Mouse (Mus musculus): ENCODE data around the gene Nptn. TPM values are rescaled to one million over a fixed set of nuclear protein-coding genes. Genes with fewer than 3 reads are reported as not detected.
"Not testable (repeated sequence)": the region's sequence is repeated elsewhere in the genome, so short reads cannot be mapped to it uniquely, and the experiment has no call there.

The Nptn gene
- total RNA-seq, 2 experiments from 2014 or later = 103 to 128 TPM

DNA sequence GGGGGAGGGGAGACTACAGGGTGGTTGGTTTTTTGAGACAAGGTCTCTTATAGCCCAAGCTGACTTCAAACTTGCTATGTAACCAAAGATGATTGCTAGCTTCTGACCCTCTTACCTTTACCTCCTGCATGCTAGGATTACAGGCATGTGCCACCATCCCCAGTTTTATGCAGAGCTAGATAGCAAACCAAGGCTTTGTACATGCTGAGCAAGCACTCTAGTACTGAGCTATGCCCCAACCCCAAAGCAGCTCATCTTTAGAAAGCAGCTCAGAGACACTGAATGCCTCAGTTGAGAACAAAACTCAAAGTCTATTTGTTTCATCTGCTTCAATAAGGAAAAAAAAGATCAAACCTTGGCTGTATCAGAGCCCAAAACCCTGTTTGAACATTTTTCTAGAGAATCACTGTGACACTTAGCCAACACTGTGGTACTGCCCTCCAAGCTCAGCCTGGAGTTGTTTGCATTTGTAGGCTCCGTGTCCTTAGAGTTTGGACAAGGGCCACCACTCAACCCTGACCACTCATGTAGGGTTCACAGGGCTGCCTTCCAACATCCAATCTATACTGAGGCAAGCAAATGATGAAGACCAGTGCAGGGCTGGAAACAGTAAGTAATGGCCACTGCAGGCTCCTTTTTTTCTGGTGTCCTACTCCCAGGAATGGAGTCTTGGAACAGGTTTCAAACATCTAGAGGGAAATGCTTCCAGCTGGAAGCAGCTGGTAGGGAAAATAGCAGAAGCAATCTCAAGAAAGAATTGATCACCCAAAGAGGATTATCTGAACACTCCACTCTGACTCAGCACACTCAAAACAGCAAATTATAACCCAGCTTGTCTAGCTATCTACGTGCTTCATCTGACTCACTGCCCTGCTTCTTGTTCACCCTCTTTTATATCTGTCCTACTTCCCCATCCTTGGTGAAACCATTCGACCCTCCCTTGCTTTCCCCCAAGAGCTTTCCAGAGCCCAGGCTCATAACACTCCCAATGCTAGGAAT lies 24.3 kb upstream of the Nptn start:
- DNase-seq (ENCODE audit: low spot score in 2 of 2) = no peak

DNA sequence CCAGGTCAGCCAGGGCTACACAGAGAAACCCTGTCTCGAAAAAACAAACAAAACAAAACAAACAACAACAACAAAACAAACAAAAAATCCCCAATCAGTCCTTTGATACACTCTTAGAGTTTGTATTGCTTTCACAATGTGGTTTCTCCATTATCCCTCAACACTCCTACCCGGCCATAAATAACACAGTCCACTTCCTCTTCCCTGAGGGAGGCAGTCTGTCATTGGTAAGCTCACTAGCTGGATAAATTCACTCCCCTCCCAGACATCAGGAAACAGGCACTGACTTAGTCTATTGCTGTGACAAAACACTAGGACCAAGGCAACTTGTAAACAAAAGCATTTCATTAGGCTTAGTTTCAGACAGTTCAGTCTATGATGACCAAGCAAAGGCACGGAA lies 21.8 kb upstream of the Nptn start:
- DNase-seq (ENCODE audit: low spot score in 2 of 2) = no peak

DNA sequence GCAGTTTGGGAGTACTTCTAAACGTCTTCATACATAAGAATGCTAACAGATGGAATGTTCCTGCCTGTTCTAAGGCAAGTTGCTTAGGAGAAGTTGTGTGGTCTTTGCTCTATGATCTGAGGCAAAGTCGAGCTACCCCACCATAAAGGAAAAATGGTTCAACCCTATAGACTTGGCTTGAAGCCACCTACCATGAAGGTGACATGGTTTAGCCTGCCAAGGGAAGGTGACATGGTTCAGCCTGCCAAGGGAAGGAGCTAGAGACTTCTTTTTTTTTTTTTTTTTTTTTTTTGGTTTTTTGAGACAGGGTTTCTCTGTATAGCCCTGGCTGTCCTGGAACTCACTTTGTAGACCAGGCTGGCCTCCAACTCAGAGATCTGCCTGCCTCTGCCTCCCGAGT lies 16.1 kb upstream of the Nptn start:
- not testable (repeated sequence) for DNase-seq (ENCODE audit: low spot score in 2 of 2)

DNA sequence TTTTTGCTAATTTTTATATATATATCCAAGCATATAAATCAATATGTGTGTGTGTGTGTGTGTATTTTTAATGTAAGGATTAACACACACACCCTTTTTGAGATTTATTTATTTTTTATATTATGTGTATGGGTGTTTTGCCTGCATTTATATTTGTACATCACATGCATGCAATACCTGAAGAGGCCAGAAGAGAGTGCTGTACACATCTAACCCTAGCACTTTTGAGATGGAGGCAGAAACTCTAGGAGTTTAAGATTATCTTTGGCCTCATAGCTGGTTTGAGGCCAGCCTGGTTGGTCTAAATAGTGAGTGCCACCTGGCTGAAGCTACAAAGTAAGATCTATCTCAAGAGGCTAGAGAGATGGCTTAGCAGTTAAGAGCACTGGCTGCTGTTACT lies 14.4 kb upstream of the Nptn start:
- no peak for DNase-seq (ENCODE audit: low spot score in 2 of 2)

DNA sequence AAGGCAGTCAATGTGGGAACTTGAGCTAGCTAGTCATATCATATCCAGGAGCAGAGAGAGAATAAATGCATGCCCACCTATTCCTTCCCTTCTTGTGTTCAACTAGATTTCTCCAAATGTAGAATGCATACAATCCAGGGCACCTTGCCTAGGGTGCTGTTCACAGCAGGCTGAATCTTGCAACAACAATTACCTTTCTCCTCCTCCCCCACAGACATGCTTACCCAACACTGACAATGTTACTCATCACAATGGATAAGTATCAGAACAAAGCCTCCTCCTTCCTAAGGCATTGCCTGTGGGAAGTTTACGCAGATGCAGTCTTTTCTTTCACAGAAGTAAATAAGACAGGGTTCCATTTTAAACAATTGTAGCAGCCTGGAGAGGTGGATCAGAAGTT lies 11.0 kb upstream of the Nptn start:
- no peak for DNase-seq (ENCODE audit: low spot score in 2 of 2)

DNA sequence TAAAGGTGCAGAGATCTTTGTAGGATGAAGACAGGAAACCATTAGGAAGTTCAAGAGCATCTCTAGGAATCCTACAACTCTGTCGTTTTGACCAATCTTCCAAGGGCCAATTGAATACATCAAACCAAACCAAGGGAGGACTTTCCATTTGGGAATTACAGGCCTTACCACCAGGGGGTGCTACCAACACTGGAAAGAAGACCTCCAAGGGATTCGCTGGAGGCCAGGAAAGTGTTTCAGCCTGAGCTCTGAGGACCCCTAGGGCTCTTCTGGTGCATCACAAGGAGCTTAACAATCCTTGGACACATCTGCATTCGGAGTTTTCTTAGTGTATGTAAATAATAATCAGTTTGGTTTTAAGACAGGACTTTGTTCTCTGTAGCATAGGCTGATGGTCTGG lies 3.4 kb upstream of the Nptn start:
- DNase-seq (ENCODE audit: low spot score in 2 of 2) = peak; percentile 74 to 89

DNA sequence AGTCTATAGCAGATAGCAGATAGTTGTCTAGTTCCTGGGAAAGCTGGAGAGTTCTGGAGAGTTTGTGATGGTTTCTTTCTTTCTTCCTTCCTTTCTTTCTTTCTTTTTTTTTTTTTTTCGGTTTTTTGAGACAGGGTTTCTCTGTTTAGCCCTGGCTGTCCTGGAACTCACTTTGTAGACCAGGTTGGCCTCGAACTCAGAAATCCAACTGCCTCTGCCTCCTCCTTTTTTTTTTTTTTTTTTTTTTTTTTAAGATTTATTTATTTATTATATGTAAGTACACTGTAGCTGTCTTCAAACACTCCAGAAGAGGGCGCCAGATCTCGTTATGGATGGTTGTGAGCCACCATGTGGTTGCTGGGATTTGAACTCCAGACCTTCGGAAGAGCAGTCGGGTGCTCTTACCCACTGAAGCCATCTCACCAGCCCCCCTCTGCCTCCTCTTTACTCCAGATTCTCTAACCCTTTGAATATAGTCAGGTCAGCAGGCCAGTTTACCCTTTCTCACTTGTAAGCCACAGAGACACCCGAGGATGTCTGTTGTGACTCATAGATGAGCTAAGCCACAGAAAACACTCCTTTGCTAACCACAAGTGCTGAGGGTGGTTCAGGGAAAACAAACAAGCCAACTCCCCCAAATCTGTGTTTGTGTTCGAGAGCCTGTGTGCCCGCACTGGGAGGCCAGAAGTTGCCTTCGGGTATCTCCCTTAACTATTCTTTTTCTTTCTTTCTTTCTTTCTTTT lies 1.4 kb upstream of the Nptn start:
- not testable (repeated sequence) for DNase-seq (ENCODE audit: low spot score in 2 of 2)

DNA sequence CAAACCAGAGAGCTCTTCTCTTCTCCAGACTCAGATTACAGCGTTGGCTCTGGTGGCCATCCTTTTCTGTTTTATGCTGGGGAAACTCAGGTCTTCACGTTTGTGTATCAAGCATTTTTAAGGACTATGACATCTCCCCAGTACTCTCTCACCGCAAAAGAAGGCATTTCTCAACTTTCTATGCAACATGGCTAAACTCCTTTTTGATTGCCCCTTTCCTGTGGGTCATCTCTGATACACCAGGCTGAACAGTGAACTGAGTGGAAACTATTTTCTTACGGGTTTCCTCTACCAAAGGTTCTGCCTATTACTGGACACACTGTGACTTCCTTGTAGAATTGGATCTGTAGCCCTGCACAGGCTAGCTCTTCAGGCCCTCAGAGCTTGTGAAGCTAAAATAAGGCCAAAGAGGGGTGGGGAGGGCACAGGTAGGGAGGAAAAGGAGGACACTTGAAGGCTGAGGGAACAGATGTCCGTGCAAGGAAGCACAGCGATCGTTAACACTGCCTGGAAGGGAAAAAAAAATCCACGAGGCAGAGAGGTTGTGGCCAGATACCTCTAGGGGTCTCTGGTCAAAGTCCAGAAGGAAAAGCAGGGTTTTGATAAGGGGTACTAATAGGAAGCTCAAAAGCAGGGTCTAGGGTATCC lies 633 bp upstream of the Nptn start:
- no peak for DNase-seq (ENCODE audit: low spot score in 2 of 2)

DNA sequence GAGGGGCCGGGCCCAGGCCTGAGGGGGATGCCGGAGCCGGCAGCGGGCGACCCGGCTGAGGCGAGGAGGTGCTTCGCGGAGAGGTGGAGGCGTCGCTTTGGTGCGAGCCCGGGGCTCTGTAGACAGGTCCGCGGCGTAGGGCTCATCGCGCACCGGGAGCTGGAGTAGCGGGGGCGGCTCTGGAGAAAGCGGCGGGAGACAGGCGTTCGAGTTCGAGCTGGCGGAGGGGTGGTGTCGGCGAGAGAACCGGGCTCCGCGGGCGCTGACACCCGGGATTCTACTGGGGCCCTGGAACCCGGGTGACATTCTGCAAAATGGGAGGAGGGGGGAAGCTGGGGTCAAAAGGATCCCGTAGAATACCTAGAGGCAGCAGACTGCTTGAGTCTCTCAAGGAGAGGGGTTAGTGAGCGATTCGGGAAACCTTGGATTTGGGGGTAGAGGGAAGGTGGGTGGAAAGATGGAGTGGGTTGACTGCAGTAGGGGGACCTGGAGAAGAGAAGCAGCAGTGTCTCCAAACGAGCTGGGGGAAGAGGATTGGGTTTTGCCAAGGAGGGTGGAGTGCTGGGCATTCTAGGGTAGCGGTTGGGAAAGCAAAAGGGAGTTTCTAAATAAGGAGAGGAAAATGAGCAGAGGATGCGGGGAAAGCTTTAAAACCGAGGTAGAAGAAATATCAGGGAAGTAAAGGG lies 684 bp downstream of the Nptn start:
- peak; percentile 41 to 63 for DNase-seq (ENCODE audit: low spot score in 2 of 2)

DNA sequence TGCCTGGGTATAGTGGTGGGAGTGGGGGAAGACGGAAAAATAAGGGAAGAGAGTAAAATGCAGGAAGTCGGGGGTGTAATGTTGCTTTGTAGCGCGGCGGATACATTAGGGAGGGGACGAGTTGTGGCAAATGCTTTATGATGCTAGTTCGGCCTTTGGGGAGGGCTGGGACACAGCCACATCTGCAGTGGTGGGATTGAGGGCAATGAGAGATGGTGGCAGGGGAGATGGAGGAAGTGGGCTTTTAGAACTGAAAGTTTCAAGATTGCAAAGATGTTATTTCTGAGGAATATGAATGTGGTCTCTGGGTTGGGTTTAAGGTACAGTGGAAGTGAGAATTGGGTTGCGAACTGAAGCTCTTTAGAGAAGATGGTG lies 1.2 kb downstream of the Nptn start:
- DNase-seq (ENCODE audit: low spot score in 2 of 2) = no peak

DNA sequence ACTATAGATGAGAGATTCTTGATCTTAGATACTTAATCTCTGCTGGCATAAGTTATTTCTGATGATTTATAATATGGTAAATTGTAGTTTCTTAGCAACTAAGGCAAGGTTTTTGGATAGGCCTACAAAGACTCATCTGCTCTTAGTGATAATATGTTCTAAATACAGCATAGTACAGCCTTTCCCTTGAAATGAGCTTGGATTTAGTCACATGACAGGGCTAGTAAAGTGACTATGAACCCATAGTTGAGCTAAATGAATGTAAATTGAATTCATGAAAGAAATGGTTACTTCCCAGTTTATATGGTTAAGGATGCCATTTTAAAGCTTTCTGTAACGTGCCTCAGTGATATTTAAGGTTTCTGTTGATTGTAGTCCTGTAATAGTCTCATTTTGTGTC lies 2.3 kb downstream of the Nptn start:
- no peak for DNase-seq (ENCODE audit: low spot score in 2 of 2)

DNA sequence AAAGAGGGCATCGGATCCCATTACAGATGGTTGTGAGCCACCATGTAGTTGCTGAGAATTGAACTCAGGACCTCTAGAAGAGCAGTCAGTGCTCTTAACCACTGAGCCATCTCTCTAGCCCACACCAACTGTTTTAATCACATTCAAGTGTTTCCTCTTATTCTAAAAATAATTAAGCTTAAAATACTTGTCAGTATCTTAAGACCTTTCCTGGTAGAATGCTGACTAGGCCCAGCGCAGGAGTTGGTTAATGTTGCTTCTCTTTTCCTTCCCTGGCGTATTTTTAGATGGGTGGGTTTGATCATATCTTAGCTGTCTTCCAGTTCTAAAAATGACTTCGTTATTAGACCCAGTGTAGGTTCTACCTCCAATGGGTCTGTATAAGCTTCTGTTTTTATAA lies 6.6 kb downstream of the Nptn start:
- no peak for DNase-seq (ENCODE audit: low spot score in 2 of 2)

DNA sequence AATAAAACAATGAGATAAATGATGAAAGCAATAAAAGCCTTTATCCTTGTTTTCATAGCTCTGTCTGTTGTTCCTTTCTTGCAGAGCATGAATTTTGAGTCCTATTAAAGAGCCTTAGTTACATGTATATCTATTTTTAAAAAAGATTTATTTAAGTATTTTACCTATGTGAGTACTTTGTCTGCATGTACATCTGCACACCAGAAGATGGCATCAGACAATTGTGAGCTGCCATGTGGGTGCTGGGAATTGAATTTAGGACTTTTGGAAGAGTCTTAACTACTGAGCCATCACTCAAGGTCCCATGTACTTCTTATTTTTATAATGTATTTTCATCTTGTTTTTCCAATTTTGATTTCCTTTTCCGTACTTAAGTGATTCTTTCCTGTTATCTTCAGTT lies 13.3 kb downstream of the Nptn start:
- DNase-seq (ENCODE audit: low spot score in 2 of 2) = no peak

DNA sequence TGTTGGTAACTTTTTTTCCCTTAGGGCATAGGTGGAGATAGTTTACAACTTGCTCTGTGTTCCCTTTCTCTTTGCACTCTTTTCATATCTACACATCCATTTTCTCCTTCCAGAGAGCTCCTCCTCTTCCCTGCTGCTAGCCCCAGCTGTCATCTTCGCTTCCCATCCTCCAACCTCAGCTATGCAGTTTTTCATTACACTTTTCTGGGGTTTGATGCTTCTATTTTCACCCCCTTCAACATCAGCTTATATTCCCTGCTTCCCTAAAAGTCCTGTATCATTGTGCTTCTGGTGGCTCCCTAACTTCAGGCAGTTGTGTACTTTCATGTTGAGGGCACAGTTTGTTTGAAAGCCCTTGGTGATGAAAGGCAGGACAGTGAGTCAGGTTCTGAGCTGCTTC lies 31.8 kb downstream of the Nptn start:
- no peak for DNase-seq (ENCODE audit: low spot score in 2 of 2)

DNA sequence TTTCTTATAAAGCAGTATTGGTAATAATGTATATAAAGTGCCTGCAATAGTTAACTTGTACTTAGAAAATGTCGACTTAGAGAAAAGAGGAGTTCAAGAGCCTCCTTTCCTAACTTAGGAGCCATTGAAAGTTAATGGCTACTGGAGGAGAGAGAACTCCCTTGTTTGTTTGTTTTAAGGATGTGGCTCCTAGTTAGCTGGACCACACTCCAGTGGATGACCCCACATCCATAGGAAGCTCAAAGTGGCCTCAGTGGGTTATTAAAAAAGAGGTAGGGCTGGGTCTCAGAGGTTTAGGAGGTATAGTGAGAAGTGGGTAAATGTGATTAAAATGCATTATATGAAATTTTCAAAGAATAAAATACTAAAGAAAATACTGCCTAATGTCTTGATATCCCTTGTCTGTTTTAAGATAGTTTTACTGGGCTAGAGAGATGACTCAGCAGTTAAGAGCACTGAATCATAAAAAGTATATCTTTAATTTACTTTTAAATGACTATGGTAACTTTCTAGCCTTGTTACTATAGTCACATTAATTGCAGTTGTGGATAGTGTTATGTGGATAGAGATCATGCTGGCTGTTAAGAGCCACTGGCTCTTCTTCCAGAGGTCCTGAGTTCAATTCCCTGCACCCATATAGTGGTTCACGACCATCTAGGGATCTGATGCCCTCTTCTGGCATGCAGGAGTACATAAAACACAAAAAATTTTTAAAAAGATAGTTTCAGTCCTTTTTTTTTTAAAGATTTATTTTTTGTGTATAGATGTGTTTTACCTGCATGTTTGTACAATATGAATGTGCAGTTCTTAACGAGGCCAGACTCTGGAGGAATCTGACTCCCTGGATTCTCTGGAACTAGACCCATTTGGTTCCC lies 33.3 kb downstream of the Nptn start:
- DNase-seq (ENCODE audit: low spot score in 2 of 2) = no peak

DNA sequence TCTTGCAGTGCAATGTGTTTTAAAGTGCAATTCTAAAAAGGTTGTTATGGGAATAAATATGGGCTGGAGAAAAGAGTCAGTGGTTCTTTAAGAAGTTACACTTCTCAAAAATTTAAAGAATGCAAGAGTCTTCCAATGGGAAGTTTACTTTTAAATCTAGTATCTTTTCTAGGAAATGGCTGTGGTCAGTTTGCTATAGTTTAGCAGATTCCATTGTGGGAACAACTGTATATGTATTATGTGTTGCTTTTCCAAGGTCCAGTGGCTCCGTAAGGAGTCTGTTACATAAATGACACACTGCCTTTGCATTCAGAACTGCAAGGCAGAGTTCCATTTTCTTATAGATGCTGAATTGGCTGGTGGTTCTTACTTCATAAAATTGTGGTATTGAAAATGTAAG lies 41.0 kb downstream of the Nptn start:
- no peak for DNase-seq (ENCODE audit: low spot score in 2 of 2)

DNA sequence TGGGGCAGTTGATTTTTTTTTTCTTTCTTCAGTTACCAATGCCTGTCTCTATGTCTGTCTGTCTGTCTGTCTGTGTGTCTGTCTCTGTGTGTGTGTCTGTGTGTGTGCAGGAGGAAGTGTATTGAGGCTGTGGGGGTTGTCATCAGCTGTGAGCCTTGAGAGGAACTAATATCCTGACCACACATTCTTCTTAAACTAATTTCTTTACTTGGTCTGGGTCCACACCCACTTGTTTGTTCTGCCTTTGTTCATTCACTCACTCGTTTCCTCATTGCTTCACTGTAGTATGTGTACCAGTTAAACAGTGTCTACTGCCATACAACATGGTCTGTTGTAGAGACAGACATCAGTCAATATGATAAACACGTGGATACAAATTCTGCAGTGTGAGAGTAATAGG lies 45.2 kb downstream of the Nptn start:
- DNase-seq (ENCODE audit: low spot score in 2 of 2) = no peak

DNA sequence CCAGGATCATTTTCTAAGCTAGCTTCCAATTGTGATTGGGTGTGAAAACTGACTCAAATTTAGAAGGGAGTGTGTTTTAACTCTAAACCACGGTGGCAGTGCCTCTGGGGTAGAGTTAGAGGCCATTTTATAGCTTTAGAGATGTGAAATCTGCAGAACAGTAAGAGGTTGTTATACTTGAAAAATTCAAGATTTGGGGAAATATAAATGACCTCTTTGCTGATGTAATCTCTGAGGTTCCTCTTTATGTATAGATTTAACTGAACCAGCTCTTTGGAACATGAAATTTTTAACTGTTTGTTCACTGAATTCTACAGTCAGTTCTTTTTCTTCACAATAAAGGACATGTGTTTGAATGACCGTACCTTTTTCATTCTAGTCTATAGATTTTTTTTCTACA lies 48.4 kb downstream of the Nptn start:
- DNase-seq (ENCODE audit: low spot score in 2 of 2) = no peak

DNA sequence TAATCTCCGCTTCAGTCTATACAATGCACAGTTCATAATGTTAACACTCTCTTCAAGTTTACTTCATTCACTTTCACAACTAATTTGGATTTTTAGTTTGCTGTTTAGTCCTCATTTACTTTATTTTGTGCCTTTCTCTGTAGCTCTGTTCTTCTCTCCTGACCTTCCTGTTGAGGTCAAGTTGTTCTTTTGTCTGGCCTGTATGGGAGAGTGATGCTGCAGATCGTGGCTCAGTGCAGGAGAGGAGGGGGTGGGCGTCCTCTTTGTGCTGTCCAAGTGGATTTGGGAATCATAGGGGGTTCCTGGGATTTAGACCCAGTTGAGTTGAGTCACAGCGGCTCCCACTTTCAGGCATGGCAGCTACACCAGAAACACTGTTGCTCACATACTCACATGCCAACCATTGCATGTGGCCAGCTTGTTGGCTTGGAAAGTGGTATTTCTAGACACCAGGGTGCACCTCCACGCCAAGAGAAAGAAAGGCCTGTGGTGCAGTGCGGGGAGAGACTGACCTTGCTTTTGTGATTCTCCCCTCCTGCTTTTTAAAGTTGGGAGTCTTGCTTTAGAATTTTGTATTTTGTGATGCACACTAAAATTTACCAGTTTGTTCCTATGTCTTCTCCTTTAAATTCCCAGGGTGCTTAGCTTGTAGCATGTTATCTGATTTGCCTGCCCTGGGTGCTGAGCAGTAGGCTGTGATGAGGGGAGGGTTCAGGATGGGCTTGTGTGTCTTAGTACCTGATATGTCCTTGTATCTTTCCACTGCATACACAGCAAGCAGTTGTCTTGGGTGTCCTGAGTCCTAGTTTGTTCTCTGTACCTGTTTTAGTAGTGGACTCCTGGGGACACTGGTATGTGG lies 66.6 kb downstream of the Nptn start:
- no peak for DNase-seq (ENCODE audit: low spot score in 2 of 2)

DNA sequence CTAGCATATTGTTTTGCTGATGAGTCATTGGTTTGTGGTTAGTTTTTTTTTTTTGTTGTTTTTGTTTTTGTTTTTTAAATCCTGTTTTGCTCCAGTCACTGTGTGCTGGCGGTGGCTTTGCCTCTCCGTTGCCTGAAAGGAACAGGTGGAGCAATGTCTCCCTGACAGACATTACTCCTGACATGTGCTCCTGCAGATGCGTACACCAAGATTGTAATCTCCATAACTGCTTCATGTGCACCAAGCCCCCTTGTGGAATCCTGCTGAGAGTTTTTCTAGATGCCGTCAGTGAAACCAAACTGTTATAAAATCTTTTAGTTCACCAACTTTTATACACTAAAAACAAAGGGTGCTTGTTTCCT lies 67.2 kb downstream of the Nptn start:
- DNase-seq (ENCODE audit: low spot score in 2 of 2) = no peak
